Mouse (Mus musculus): ENCODE data around the gene Phf1.
A peak's percentile ranks its signal among the peaks of the same experiment; 100 is the strongest.
"Not testable (repeated sequence)": the region's sequence is repeated elsewhere in the genome, so short reads cannot be mapped to it uniquely, and the experiment has no call there.

Phf1 gene

GRCm38 (mm10) chr17:26975415-26975814 lies 42.6 kb downstream of the Phf1 start:
- no peak for DNase-seq (ENCODE audit: low spot score in 2 of 2)

- not testable (repeated sequence) for DNase-seq (ENCODE audit: low spot score in 2 of 2)
These were observed 44.5 kb downstream of the Phf1 start for GRCm38 (mm10) chr17:26977354-26977753.

- no peak for DNase-seq (ENCODE audit: low spot score in 2 of 2)
These were observed 46.6 kb downstream of the Phf1 start for GRCm38 (mm10) chr17:26979426-26979825.

GRCm38 (mm10) chr17:26981050-26981449 lies 48.2 kb downstream of the Phf1 start:
- DNase-seq (ENCODE audit: low spot score in 2 of 2): no peak

- DNase-seq (ENCODE audit: low spot score in 2 of 2): no peak
These were observed 50.5 kb downstream of the Phf1 start for GRCm38 (mm10) chr17:26983382-26983781.

- DNase-seq (ENCODE audit: low spot score in 2 of 2): peak in 1 of 2 experiments; percentile 25
These were observed 52.8 kb downstream of the Phf1 start for GRCm38 (mm10) chr17:26985503-26986179.

Measured in right cerebral cortex, postnatal 10 days (tissue).